Mouse (Mus musculus): Measurements from ENCODE around the gene Card14. TPM values are rescaled to one million over a fixed set of nuclear protein-coding genes. Genes with fewer than 3 reads are reported as not detected.

Card14 gene
- polyA plus RNA-seq, 1 experiment: 0.44 TPM

DNA sequence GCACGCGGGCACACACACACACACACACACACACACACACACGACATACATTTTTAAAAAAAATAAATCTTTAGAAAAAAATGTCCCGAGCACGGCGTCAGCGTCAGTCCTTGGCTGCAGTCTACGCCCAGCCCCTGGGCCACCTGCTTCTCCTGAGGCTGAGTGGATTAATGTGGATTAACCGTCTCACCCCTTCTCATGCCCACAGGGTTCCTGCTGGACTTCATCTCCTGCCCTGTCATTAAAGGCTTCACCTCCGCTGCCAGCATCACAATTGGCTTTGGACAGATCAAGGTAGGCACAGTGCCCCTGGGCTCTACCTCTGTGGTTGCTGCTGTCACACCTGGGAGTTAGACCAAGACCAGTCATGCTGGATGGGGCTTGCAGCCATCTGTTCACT is 51.5 kb downstream of the Card14 start:
- no peak overlapping the region for H3K27ac ChIP-seq (ENCODE audit: control insufficient read depth, insufficient read depth, low read depth, low read length)
- H3K4me3 ChIP-seq (ENCODE audit: control insufficient read depth, low read depth, low read length): no peak overlapping the region
- no peaks in the 10 kb centered on the region for H3K27me3 ChIP-seq (ENCODE audit: control insufficient read depth, insufficient read depth, low read length)
- H3K4me1 ChIP-seq (ENCODE audit: control insufficient read depth, insufficient read depth, low read length): peaks cover 10% of the 10 kb centered on the region
- no peak; the same call in 1 of the 2 replicates for TF ChIP-seq POLR2A (IDR thresholded peaks at IDR 0.05; ENCODE audit: control insufficient read depth, low read depth, low read length)
- no peak for TF ChIP-seq CTCF (IDR thresholded peaks at IDR 0.05; ENCODE audit: control insufficient read depth, insufficient read depth, insufficient replicate concordance, low read depth, low read length)
- H3K36me3 ChIP-seq (ENCODE audit: control insufficient read depth, insufficient read depth, low read length): no peaks in the 10 kb centered on the region

DNA sequence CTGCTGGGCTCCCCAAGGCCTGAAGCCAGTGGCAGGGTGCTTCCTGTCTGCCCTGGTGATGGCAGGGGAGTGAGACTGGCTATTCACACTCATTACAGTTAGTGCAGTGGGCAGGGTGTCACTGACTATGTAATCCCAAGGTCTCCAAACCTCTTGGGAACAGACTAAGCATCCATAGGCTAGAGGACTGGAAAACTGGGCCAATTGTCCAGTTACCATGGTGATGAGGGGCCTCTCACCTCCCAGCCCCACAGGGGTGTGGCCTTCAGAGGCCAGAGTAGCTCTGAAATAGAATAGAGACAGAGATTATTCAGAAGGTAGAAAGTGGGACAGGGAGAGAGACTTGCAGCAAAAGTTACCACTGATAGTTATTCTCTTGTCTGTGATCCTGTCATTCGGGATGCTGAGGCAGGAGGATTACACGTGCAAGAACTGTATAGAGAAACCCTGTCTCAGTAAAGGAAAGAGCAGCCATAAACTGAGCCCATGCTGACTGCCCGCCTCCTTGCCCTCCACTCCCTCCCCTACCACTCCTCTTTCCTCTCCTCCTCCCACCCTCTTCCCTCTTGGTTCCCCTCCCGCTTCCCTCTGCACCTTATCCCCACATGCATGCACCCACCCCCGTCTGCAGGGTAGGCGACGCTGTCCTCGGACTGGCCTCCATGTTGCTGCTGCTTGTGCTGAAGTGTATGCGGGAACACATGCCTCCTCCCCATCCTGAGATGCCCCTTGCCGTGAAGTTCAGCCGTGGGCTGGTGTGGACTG is 55.4 kb downstream of the Card14 start:
- TF ChIP-seq POLR2A (IDR thresholded peaks at IDR 0.05; ENCODE audit: control insufficient read depth, low read depth, low read length) (no peak), CTCF (IDR thresholded peaks at IDR 0.05; ENCODE audit: control insufficient read depth, insufficient read depth, insufficient replicate concordance, low read depth, low read length) (no peak)
- Histone ChIP-seq H3K4me1 (ENCODE audit: control insufficient read depth, insufficient read depth, low read length) (no peaks in the 10 kb centered on the region), H3K27me3 (ENCODE audit: control insufficient read depth, insufficient read depth, low read length) (no peaks in the 10 kb centered on the region), H3K36me3 (ENCODE audit: control insufficient read depth, insufficient read depth, low read length) (no peaks in the 10 kb centered on the region), H3K27ac (ENCODE audit: control insufficient read depth, insufficient read depth, low read depth, low read length) (no peak overlapping the region), H3K4me3 (ENCODE audit: control insufficient read depth, low read depth, low read length) (no peak overlapping the region)

DNA sequence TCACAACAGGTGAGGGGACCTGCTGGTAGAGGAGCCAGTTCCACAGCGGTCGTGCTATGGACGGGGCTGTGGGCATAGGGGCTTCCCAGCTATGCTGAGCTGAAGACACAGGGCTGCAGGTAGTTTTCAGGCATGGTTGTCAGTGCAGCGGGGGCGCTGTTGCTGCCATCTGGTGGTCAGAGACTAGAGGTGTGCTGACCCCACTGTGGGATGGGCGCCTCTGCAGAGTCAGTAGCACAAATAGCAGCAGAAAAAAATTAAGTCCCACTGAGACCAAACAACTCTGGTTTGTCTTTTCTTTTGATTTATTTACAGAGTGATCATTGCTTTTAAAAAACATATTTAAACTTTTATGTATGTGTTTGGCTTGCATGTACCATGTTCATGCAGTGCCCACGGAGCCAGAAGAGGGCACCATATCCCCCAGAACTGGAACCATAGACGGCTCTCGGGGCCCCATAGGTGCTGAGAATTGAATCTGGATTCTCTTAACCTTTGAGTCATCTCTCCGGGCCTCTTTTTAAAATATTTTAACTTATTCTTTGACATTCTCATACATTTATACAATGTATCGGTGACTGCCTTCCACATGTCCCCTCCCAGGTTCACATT is 56.1 kb downstream of the Card14 start:
- Histone ChIP-seq H3K27ac (ENCODE audit: control insufficient read depth, insufficient read depth, low read depth, low read length) (no peak overlapping the region), H3K36me3 (ENCODE audit: control insufficient read depth, insufficient read depth, low read length) (no peaks in the 10 kb centered on the region), H3K4me3 (ENCODE audit: control insufficient read depth, low read depth, low read length) (no peak overlapping the region)

DNA sequence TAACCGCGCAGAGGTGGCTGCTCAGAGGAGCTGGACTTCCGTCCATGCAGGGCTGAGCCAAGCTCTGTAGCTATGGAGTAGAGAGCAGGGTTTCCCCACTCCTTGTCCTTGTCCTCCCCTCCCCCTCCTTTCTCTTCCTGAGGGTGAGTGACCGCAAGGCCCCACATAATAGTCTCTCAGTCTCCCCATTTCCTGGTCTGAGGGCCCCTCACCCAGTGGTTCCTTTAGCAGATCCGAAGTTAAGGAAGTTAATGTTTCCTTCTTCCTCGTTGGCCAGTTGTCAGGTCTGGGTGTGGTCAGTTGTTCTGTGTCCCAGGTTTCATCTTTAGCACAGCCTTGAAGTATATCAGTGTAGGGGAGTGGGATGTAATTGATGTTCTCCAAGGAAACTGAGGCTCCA is 67.9 kb downstream of the Card14 start:
- no peak for TF ChIP-seq CTCF (IDR thresholded peaks at IDR 0.05; ENCODE audit: control insufficient read depth, insufficient read depth, insufficient replicate concordance, low read depth, low read length)
- TF ChIP-seq POLR2A (IDR thresholded peaks at IDR 0.05; ENCODE audit: control insufficient read depth, low read depth, low read length): no peak
- no peak overlapping the region for H3K27ac ChIP-seq (ENCODE audit: control insufficient read depth, insufficient read depth, low read depth, low read length)
- no peaks in the 10 kb centered on the region for H3K27me3 ChIP-seq (ENCODE audit: control insufficient read depth, insufficient read depth, low read length)
- no peak overlapping the region for H3K4me3 ChIP-seq (ENCODE audit: control insufficient read depth, low read depth, low read length)
- H3K36me3 ChIP-seq (ENCODE audit: control insufficient read depth, insufficient read depth, low read length): no peaks in the 10 kb centered on the region
- H3K4me1 ChIP-seq (ENCODE audit: control insufficient read depth, insufficient read depth, low read length): no peaks in the 10 kb centered on the region

More for the DNA sequence above, 56.1 kb downstream of the Card14 start:
- no peaks in the 10 kb centered on the region for H3K4me1 ChIP-seq (ENCODE audit: control insufficient read depth, insufficient read depth, low read length)
- TF ChIP-seq CTCF (IDR thresholded peaks at IDR 0.05; ENCODE audit: control insufficient read depth, insufficient read depth, insufficient replicate concordance, low read depth, low read length) (peak; percentile 78; the same call in 1 of the 2 replicates), POLR2A (IDR thresholded peaks at IDR 0.05; ENCODE audit: control insufficient read depth, low read depth, low read length) (no peak)
- no peaks in the 10 kb centered on the region for H3K27me3 ChIP-seq (ENCODE audit: control insufficient read depth, insufficient read depth, low read length)

DNA sequence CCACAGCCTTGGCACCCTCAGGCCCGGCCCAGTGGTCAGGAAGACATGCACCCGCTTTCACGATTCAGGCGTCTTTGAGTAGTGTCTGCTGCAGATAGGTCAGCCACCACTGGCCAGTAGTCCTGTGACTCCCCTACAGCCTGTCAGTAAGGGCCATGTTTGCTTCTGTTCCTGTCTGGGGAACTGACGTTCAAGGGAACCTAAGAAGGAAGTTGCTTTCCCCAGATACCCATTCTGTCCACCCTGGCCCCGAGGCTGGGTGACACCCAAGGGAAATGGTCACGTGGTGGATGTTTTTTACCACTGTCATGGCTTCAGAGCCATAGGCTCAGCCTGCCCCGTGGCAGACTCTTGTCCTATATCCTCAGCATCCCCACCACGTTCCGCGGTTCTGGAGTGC is 69.8 kb downstream of the Card14 start:
- TF ChIP-seq CTCF (IDR thresholded peaks at IDR 0.05; ENCODE audit: control insufficient read depth, insufficient read depth, insufficient replicate concordance, low read depth, low read length) (no peak), POLR2A (IDR thresholded peaks at IDR 0.05; ENCODE audit: control insufficient read depth, low read depth, low read length) (no peak)
- Histone ChIP-seq H3K4me1 (ENCODE audit: control insufficient read depth, insufficient read depth, low read length) (no peaks in the 10 kb centered on the region), H3K27me3 (ENCODE audit: control insufficient read depth, insufficient read depth, low read length) (no peaks in the 10 kb centered on the region), H3K4me3 (ENCODE audit: control insufficient read depth, low read depth, low read length) (no peak overlapping the region), H3K36me3 (ENCODE audit: control insufficient read depth, insufficient read depth, low read length) (no peaks in the 10 kb centered on the region), H3K27ac (ENCODE audit: control insufficient read depth, insufficient read depth, low read depth, low read length) (no peak overlapping the region)

DNA sequence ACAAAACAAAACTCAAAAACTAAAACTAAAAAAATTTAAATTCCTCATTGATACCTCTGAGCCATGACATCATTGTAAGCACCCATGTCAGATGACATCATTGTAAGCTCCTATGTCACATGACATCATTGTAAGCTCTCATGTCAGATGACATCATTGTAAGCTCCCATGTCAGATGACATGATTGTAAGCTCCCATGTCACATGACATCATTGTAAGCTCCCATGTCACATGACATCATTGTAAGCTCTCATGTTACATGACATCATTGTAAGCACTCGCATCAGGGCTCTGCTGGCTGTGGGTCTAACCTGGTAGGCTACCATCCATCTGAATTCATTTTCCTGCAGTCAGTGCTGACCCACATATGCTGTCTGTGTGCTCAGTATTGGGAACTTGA is 71.0 kb downstream of the Card14 start:
- H3K4me3 ChIP-seq (ENCODE audit: control insufficient read depth, low read depth, low read length): no peak overlapping the region
- no peaks in the 10 kb centered on the region for H3K27me3 ChIP-seq (ENCODE audit: control insufficient read depth, insufficient read depth, low read length)
- TF ChIP-seq POLR2A (IDR thresholded peaks at IDR 0.05; ENCODE audit: control insufficient read depth, low read depth, low read length) (no peak), CTCF (IDR thresholded peaks at IDR 0.05; ENCODE audit: control insufficient read depth, insufficient read depth, insufficient replicate concordance, low read depth, low read length) (no peak)
- H3K4me1 ChIP-seq (ENCODE audit: control insufficient read depth, insufficient read depth, low read length): no peaks in the 10 kb centered on the region
- no peaks in the 10 kb centered on the region for H3K36me3 ChIP-seq (ENCODE audit: control insufficient read depth, insufficient read depth, low read length)
- H3K27ac ChIP-seq (ENCODE audit: control insufficient read depth, insufficient read depth, low read depth, low read length): no peak overlapping the region

DNA sequence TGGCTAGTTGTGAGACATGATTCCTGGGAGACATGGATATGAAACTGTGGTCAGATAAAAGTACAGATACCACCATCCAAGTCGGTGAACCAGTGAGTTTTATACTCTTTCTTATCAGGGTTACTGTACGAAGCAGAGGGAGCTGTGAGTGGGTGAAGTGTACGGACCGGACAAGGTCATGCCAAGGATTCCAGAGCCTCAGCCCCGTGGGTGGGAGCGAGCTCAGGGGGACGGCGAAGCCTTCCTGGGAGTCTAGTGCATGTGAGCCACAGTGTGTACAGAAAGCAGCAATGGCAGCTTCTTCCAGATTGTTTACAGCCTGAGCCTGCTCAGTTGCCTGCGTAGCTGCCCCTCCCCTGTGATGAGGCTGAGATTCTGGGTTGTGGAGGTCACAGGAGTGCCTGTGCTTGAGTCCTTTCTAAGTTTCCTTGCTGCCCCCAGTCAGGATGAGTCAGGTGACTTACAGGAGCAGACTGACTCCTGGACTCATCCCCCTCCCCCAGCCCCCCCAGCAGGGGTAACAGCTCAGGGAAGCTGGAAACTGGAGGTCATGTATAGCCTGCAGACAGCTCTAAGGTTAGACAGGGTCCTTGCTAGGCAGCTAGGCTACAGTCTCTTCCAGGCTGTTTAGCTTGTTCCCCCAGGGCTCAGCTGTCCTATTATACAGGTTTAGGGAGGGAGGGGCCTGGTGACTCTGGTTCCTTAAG is 74.2 kb downstream of the Card14 start:
- no peaks in the 10 kb centered on the region for H3K27me3 ChIP-seq (ENCODE audit: control insufficient read depth, insufficient read depth, low read length)
- no peaks in the 10 kb centered on the region for H3K36me3 ChIP-seq (ENCODE audit: control insufficient read depth, insufficient read depth, low read length)
- H3K4me3 ChIP-seq (ENCODE audit: control insufficient read depth, low read depth, low read length): no peak overlapping the region
- no peaks in the 10 kb centered on the region for H3K4me1 ChIP-seq (ENCODE audit: control insufficient read depth, insufficient read depth, low read length)
- no peak for TF ChIP-seq POLR2A (IDR thresholded peaks at IDR 0.05; ENCODE audit: control insufficient read depth, low read depth, low read length)
- TF ChIP-seq CTCF (IDR thresholded peaks at IDR 0.05; ENCODE audit: control insufficient read depth, insufficient read depth, insufficient replicate concordance, low read depth, low read length): no peak
- H3K27ac ChIP-seq (ENCODE audit: control insufficient read depth, insufficient read depth, low read depth, low read length): no peak overlapping the region

Data from testis, adult 2 months (tissue).